Mouse (Mus musculus): Measurements from ENCODE around the gene Nme9. TPM values are rescaled to one million over a fixed set of nuclear protein-coding genes. Genes with fewer than 3 reads are reported as not detected.

Gene Nme9
- polyA plus RNA-seq, 1 experiment, result 0.16 TPM

- DNase-seq, result peak; percentile 84
- Histone ChIP-seq H3K4me3 (ENCODE audit: insufficient read depth, low read depth, low read length) (peak overlapping the region; percentile 97), H3K4me1 (ENCODE audit: control insufficient read depth, insufficient read depth, low read length) (peaks cover 6% of the 10 kb centered on the region; the same call in 1 of the 2 replicates), H3K27ac (ENCODE audit: insufficient read depth, low read depth, low read length) (peak overlapping the region; percentile 95), H3K36me3 (ENCODE audit: control insufficient read depth, insufficient read depth, low read length) (no peaks in the 10 kb centered on the region), H3K27me3 (replicated peaks; ENCODE audit: control insufficient read depth, insufficient read depth, low read length) (no peaks in the 10 kb centered on the region)
- TF ChIP-seq CTCF (conservative IDR thresholded peaks at IDR 0.05; ENCODE audit: insufficient read depth, insufficient read length, low read depth, low read length), result no peak
- no peak for TF ChIP-seq POLR2A (IDR thresholded peaks at IDR 0.05; ENCODE audit: low read depth, low read length)
- WGBS, result under 1% methylated on average over 69 of the region's 86 CpGs
Observed at GRCm38 (mm10) chr9:99436182-99437030, 14.9 kb upstream of the Nme9 start.

- Histone ChIP-seq H3K4me1 (ENCODE audit: control insufficient read depth, insufficient read depth, low read length) (peaks cover 6% of the 10 kb centered on the region; the same call in 1 of the 2 replicates), H3K4me3 (ENCODE audit: insufficient read depth, low read depth, low read length) (peak within 1 kb of the TSS; percentile 97), H3K27me3 (replicated peaks; ENCODE audit: control insufficient read depth, insufficient read depth, low read length) (no peaks in the 10 kb centered on the region), H3K27ac (ENCODE audit: insufficient read depth, low read depth, low read length) (peak within 1 kb of the TSS; percentile 95), H3K36me3 (ENCODE audit: control insufficient read depth, insufficient read depth, low read length) (no peaks in the 10 kb centered on the region)
- no peak for DNase-seq
- WGBS, result 16% methylated on average over 27 of the region's 27 CpGs
- TF ChIP-seq POLR2A (IDR thresholded peaks at IDR 0.05; ENCODE audit: low read depth, low read length), result no peak
- no peak for TF ChIP-seq CTCF (conservative IDR thresholded peaks at IDR 0.05; ENCODE audit: insufficient read depth, insufficient read length, low read depth, low read length)
Observed at GRCm38 (mm10) chr9:99437031-99437764, 14.1 kb upstream of the Nme9 start, which contains the start of gene Mras. TSS of gene Mras (minus strand) at chr9:99437381.

- peaks cover 6% of the 10 kb centered on the region; the same call in 1 of the 2 replicates for H3K4me1 ChIP-seq (ENCODE audit: control insufficient read depth, insufficient read depth, low read length)
- WGBS, result 92% methylated on average over 12 of the region's 12 CpGs
- H3K36me3 ChIP-seq (ENCODE audit: control insufficient read depth, insufficient read depth, low read length), result no peaks in the 10 kb centered on the region
- DNase-seq, result no peak
- no peak for TF ChIP-seq CTCF (conservative IDR thresholded peaks at IDR 0.05; ENCODE audit: insufficient read depth, insufficient read length, low read depth, low read length)
- no peak for TF ChIP-seq POLR2A (IDR thresholded peaks at IDR 0.05; ENCODE audit: low read depth, low read length)
- H3K27ac ChIP-seq (ENCODE audit: insufficient read depth, low read depth, low read length), result no peak overlapping the region
- no peaks in the 10 kb centered on the region for H3K27me3 ChIP-seq (replicated peaks; ENCODE audit: control insufficient read depth, insufficient read depth, low read length)
- no peak overlapping the region for H3K4me3 ChIP-seq (ENCODE audit: insufficient read depth, low read depth, low read length)
Observed at GRCm38 (mm10) chr9:99437781-99438565, 13.3 kb upstream of the Nme9 start.

- H3K4me1 ChIP-seq (ENCODE audit: control insufficient read depth, insufficient read depth, low read length), result peaks cover 6% of the 10 kb centered on the region; the same call in 1 of the 2 replicates
- H3K36me3 ChIP-seq (ENCODE audit: control insufficient read depth, insufficient read depth, low read length), result no peaks in the 10 kb centered on the region
- no peak overlapping the region for H3K4me3 ChIP-seq (ENCODE audit: insufficient read depth, low read depth, low read length)
- 58% methylated on average over 8 of the region's 8 CpGs for WGBS
- TF ChIP-seq CTCF (conservative IDR thresholded peaks at IDR 0.05; ENCODE audit: insufficient read depth, insufficient read length, low read depth, low read length) (no peak), POLR2A (IDR thresholded peaks at IDR 0.05; ENCODE audit: low read depth, low read length) (no peak)
- no peak for DNase-seq
- H3K27ac ChIP-seq (ENCODE audit: insufficient read depth, low read depth, low read length), result no peak overlapping the region
- no peaks in the 10 kb centered on the region for H3K27me3 ChIP-seq (replicated peaks; ENCODE audit: control insufficient read depth, insufficient read depth, low read length)
Observed at GRCm38 (mm10) chr9:99439064-99439463, 12.2 kb upstream of the Nme9 start.

GRCm38 (mm10) chr9:99440941-99441340, 10.3 kb upstream of the Nme9 start:
- TF ChIP-seq POLR2A (IDR thresholded peaks at IDR 0.05; ENCODE audit: low read depth, low read length) (no peak), CTCF (conservative IDR thresholded peaks at IDR 0.05; ENCODE audit: insufficient read depth, insufficient read length, low read depth, low read length) (no peak)
- Histone ChIP-seq H3K27ac (ENCODE audit: insufficient read depth, low read depth, low read length) (no peak overlapping the region), H3K36me3 (ENCODE audit: control insufficient read depth, insufficient read depth, low read length) (no peaks in the 10 kb centered on the region), H3K27me3 (replicated peaks; ENCODE audit: control insufficient read depth, insufficient read depth, low read length) (no peaks in the 10 kb centered on the region), H3K4me3 (ENCODE audit: insufficient read depth, low read depth, low read length) (no peak overlapping the region), H3K4me1 (ENCODE audit: control insufficient read depth, insufficient read depth, low read length) (no peaks in the 10 kb centered on the region)
- WGBS, result 89% methylated on average over 5 of the region's 5 CpGs
- DNase-seq, result no peak

GRCm38 (mm10) chr9:99441647-99442433, 9.4 kb upstream of the Nme9 start:
- WGBS, result 92% methylated on average over 4 of the region's 4 CpGs
- Histone ChIP-seq H3K27ac (ENCODE audit: insufficient read depth, low read depth, low read length) (no peak overlapping the region), H3K4me1 (ENCODE audit: control insufficient read depth, insufficient read depth, low read length) (no peaks in the 10 kb centered on the region), H3K36me3 (ENCODE audit: control insufficient read depth, insufficient read depth, low read length) (no peaks in the 10 kb centered on the region), H3K4me3 (ENCODE audit: insufficient read depth, low read depth, low read length) (no peak overlapping the region), H3K27me3 (replicated peaks; ENCODE audit: control insufficient read depth, insufficient read depth, low read length) (no peaks in the 10 kb centered on the region)
- DNase-seq, result no peak
- TF ChIP-seq CTCF (conservative IDR thresholded peaks at IDR 0.05; ENCODE audit: insufficient read depth, insufficient read length, low read depth, low read length) (no peak), POLR2A (IDR thresholded peaks at IDR 0.05; ENCODE audit: low read depth, low read length) (no peak)

Data from kidney, adult 2 months (tissue).